Mouse (Mus musculus) heart, embryonic 13.5 days (tissue): Measurements from ENCODE around the gene Dus2. TPM values are rescaled to one million over a fixed set of nuclear protein-coding genes. Genes with fewer than 3 reads are reported as not detected.
A peak's percentile ranks its signal among the peaks of the same experiment; 100 is the strongest.

Experiments used
- ATAC-seq: fragments of 200-750 bp; cut with Nextera tagmentation; 2 replicates; pipeline ENCODE4 v1.8.0; 2017; ENCODE audit warnings: moderate TSS enrichment; ENCODE audit not compliant: insufficient number of reproducible peaks, low FRiP score, low TSS enrichment; ENCODE audit errors: extremely low read depth
- H3K27ac ChIP-seq: fragments of 300-500 bp; sonication (generic); replicated peaks from 2 replicates; pipeline ENCODE4 v1.5.1; 2015; ENCODE audit warnings: moderate library complexity, mild to moderate bottlenecking, inconsistent platforms
- H3K27me3 ChIP-seq: fragments of 300-500 bp; sonication (generic); replicated peaks from 2 replicates; pipeline ENCODE4 v1.6.1; 2015; ENCODE audit warnings: mild to moderate bottlenecking, inconsistent platforms
- H3K36me3 ChIP-seq: fragments of 300-500 bp; sonication (generic); 2 replicates; pipeline ENCODE4 v1.6.1; 2015; ENCODE audit warnings: mild to moderate bottlenecking, inconsistent platforms
- H3K4me1 ChIP-seq: fragments of 300-500 bp; sonication (generic); 2 replicates; pipeline ENCODE4 v1.6.1; 2015; ENCODE audit warnings: inconsistent platforms
- H3K4me2 ChIP-seq: fragments of 300-500 bp; sonication (generic); 2 replicates; pipeline ENCODE4 v1.6.1; 2015; ENCODE audit warnings: inconsistent platforms, mild to moderate bottlenecking, moderate library complexity
- H3K4me3 ChIP-seq: fragments of 300-500 bp; sonication (generic); 2 replicates; pipeline ENCODE4 v1.5.1; 2015; ENCODE audit warnings: moderate library complexity, mild to moderate bottlenecking, inconsistent platforms
- H3K9ac ChIP-seq: fragments of 300-500 bp; sonication (generic); 2 replicates; pipeline ENCODE4 v1.6.1; 2015; ENCODE audit warnings: inconsistent platforms, mild to moderate bottlenecking, moderate library complexity
- H3K9me3 ChIP-seq: fragments of 300-500 bp; sonication (generic); 2 replicates; pipeline ENCODE4 v1.6.1; 2016; ENCODE audit warnings: inconsistent platforms
- WGBS: fragments of 180-500 bp; shearing (Covaris S2); methylation state at CpG from one replicate; pipeline ENCODE4 v1.1.7; 2015; ENCODE audit warnings: mixed read lengths; 5-methylcytosine and 5-hydroxymethylcytosine counted together
- polyA plus RNA-seq: library from polyadenylated mRNA; unstranded; fragments of >200 nt; fragmentation: Nextera tagmentation; extraction: Ambion mirVana; gene quantifications from 2 replicates; pipeline ENCODE4 v1.2.1, GENCODE M21; 2015

The Dus2 gene
- polyA plus RNA-seq, 1 experiment from 2014 or later, result 16.4 TPM

DNA sequence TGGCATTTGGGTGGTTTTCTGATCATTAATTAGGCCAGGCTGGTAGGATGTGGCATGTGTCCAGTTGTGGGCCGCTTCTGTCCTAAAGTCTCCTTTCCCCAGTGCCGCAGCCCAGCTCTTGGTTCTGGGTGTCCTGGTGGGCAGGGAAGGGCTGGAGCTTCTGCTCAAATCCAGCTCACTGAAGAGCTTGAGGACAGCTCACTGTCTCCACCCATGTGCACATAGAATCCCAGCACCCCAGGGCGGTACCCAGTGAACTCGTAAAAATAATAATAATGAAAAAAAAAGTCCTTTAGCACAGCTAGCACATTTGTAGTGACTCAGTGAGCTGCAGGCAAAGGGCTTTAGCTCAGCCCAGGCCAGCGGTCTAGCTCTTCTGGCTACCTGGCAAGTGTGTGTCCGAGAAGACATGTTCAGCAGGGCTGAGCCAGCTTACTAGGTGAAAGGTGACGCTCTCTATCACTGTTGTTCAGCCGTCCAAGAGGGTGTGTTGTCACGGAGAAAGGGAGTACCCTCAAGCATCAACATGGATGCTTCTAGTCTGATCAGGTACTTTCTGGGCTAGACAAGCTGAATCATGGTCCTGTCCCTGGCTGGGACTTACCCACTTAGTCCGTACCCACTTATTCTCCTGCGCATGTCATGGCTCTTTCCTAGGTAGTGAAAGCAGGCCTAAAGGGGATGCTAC is 55.9 kb downstream of the Dus2 start:
- Histone ChIP-seq H3K9me3 (no peaks in the 10 kb centered on the region), H3K27ac (no peak overlapping the region), H3K4me1 (no peaks in the 10 kb centered on the region), H3K36me3 (peaks cover 53% of the 10 kb centered on the region), H3K4me3 (no peak overlapping the region), H3K4me2 (no peak overlapping the region), H3K9ac (no peak overlapping the region), H3K27me3 (no peaks in the 10 kb centered on the region)
- ATAC-seq, result no peak
- 87% methylated on average over 11 of the region's 11 CpGs for WGBS

DNA sequence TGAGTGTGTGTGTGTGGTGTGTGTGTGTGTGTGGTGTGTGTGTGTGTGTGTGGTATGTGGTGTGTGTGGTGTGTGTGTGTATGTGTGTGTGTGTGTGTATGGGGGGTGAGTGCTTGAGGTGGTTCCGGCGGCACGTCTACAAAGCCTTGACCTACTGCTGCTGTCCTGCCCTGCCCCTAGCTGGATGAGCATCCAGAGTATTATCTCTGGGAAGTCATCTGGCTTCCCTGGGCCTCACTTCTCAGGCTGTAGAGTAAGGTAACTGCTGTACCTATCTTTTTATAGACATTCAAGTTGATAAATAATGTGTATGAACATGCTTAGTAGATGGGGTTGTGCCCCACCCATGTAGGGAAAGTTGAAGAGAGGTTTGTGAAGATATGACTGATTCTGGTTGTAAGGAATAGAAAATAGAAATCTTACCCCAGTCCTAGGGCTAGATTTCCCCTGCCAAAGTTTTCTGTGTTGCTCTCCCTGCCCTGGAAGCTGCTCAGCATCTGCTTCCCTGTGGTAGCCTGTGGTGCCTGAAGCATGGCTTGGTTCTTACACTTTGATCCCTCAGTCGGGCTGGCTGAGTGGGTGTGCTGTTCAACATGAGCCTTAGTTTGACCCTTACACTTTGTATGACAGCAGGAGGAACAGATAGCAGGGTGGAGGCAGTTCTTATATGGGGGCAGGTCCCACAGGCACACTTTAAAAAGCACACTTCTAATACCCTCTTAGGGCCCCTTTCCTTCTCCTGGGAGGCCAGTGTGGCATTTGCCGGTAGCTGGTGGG is 56.9 kb downstream of the Dus2 start:
- Histone ChIP-seq H3K9ac (no peak overlapping the region), H3K36me3 (peaks cover 60% of the 10 kb centered on the region)
- no peak for ATAC-seq

DNA sequence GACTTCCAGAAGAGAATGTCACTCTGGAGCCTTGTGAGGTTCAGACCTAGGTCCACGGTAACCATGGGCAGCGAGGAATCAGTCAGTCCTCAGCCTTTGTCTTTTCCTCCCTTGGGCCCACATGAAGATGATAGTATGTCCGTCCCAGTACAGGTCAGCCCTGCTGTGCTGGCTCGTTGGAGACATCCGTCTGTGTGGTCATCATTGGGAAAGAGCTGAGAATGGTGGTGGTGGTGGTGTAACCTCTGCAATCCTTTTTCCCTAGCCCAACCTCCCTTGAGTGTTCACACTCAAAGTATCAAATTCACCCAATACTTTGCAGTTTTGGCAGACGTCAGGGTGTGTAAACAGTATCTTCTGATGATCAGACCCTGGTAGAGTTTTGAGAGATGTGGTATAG is 58.7 kb downstream of the Dus2 start:
- no peaks in the 10 kb centered on the region for H3K4me1 ChIP-seq
- no peak overlapping the region for H3K27ac ChIP-seq
- H3K4me3 ChIP-seq, result no peak overlapping the region
- H3K9me3 ChIP-seq, result no peaks in the 10 kb centered on the region
- no peak for ATAC-seq
- WGBS, result 85% methylated on average over 6 of the region's 6 CpGs
- no peak overlapping the region for H3K4me2 ChIP-seq
- no peak overlapping the region for H3K9ac ChIP-seq
- H3K36me3 ChIP-seq, result peaks cover 67% of the 10 kb centered on the region
- no peaks in the 10 kb centered on the region for H3K27me3 ChIP-seq

More for the DNA sequence above, 56.9 kb downstream of the Dus2 start:
- Histone ChIP-seq H3K9me3 (no peaks in the 10 kb centered on the region), H3K27me3 (no peaks in the 10 kb centered on the region), H3K27ac (no peak overlapping the region), H3K4me2 (no peak overlapping the region), H3K4me3 (no peak overlapping the region), H3K4me1 (no peaks in the 10 kb centered on the region)
- WGBS, result 69% methylated on average over 5 of the region's 5 CpGs

DNA sequence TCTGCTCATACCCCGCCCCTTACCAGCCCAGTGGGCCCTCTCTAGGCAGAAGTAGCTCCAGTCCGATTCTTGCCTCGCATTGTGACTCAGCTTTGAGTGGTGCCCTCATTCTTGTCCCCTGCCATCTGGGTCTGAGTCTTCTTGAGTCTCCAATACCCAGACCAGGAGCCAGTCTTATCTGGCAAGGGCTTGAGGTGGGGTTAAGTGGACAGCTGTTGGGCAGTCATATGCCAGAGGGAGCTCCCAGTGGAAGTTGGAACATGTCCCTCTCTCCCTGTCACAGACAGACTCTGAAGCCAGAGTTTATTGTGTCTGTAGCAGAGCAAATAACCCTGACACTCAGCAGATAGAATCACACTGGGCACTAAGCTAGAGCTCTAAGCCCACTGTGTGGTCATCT is 59.9 kb downstream of the Dus2 start:
- Histone ChIP-seq H3K36me3 (peaks cover 59% of the 10 kb centered on the region), H3K27me3 (no peaks in the 10 kb centered on the region), H3K9ac (no peak overlapping the region; the same call in 1 of the 2 replicates), H3K27ac (no peak overlapping the region), H3K4me2 (no peak overlapping the region), H3K9me3 (no peaks in the 10 kb centered on the region), H3K4me1 (no peaks in the 10 kb centered on the region), H3K4me3 (no peak overlapping the region)
- no peak for ATAC-seq
- WGBS, result 90% methylated on average over 3 of the region's 3 CpGs

DNA sequence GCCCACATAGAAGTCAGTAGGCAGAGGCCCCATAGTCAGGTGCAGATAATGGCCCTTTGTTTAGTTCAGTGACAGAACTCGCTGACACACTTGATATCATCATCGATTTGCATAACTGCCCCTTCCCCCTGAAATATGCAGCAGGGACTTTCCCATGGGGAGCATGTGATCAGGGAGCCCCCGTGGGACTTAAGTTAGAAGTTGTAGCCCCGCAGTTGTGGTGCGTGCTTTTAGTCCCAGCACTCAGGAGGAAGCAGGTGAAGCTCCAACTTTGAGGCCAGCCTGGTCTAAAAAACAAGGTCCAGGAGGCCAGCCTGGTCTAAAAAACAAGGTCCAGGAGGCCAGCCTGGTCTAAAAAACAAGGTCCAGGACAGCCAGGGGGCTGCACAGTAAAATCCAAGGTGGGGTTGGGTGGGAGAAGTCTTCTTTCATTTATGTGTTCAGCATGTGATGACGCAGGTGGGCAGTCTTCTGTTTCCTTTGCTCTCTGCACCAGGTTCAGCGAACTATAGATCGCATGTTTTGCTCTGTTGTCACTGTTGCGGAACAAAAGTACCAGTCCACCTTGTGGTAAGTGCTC is 61.5 kb downstream of the Dus2 start:
- H3K27ac ChIP-seq, result no peak overlapping the region
- no peak for ATAC-seq
- H3K4me3 ChIP-seq, result no peak overlapping the region
- no peak overlapping the region for H3K4me2 ChIP-seq
- peaks cover 53% of the 10 kb centered on the region for H3K36me3 ChIP-seq
- 89% methylated on average over 9 of the region's 9 CpGs for WGBS
- H3K9ac ChIP-seq, result no peak overlapping the region
- no peaks in the 10 kb centered on the region for H3K27me3 ChIP-seq
- H3K4me1 ChIP-seq, result no peaks in the 10 kb centered on the region
- no peaks in the 10 kb centered on the region for H3K9me3 ChIP-seq

- H3K9ac ChIP-seq, result 0 out of 2 replicates have a peak overlapping the region, but pooled peaks have one; percentile 37
- peaks cover 8% of the 10 kb centered on the region for H3K4me1 ChIP-seq
- H3K4me2 ChIP-seq, result no peak overlapping the region
- no peaks in the 10 kb centered on the region for H3K9me3 ChIP-seq
- H3K4me3 ChIP-seq, result no peak overlapping the region
- H3K36me3 ChIP-seq, result peaks cover 48% of the 10 kb centered on the region
- H3K27ac ChIP-seq, result no peak overlapping the region
- H3K27me3 ChIP-seq, result no peaks in the 10 kb centered on the region
- no peak for ATAC-seq
- 59% methylated on average over 6 of the region's 6 CpGs for WGBS
These were observed 63.2 kb downstream of the Dus2 start for GRCm38 (mm10) chr8:106054190-106054811.

DNA sequence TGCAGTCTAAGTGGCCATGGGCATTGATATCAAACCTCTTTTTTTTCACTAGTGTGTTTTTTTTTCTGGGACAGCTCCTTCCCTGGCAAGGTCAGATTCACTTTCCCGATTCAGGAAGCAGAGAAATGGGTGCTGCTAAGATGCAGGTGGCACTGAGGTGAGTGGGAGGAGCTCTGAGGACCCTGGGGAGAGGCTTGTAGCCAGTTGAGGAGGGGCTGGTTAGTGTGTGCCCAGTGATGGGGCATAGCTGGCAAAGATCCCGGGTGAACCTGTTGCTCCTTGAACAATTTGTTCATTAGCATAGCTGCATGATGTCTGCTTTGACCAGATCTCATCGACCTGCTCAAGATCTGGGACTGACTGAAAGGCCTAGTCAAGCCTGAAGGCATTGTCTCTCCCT is 63.9 kb downstream of the Dus2 start:
- ATAC-seq, result no peak
- Histone ChIP-seq H3K4me2 (no peak overlapping the region), H3K27me3 (no peaks in the 10 kb centered on the region), H3K9ac (no peak overlapping the region), H3K36me3 (peaks cover 42% of the 10 kb centered on the region), H3K4me3 (no peak overlapping the region), H3K4me1 (peaks cover 8% of the 10 kb centered on the region), H3K27ac (no peak overlapping the region), H3K9me3 (no peaks in the 10 kb centered on the region)
- WGBS, result 52% methylated on average over 3 of the region's 3 CpGs

DNA sequence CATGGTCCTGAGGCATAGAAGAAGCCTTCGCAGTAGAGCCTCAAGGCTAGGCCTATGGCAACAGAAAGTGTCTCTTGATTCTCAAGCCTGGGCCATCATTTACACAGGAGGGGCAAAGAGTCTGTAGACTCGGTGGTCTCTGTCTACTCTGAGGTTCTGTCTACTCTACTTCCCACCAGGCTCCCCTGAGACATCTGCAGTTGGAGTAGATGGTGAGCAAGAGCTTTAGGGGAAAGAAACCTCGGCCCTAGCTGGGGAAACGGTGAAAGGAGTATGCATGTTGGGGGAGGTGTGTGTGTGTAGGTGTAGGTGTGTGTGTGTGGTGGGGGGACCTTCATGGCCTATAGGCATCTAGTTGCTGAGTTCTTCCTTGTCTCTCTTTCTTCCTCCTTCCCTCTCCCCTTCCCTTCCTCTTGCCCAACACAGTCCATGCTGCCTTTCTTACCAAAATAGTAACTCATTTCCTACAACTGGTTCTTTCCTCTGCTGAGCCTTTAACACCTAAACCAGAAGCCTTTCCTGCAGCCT is 65.4 kb downstream of the Dus2 start:
- Histone ChIP-seq H3K9ac (no peak overlapping the region), H3K4me1 (peaks cover 18% of the 10 kb centered on the region), H3K4me2 (no peak overlapping the region), H3K36me3 (peaks cover 27% of the 10 kb centered on the region), H3K9me3 (no peaks in the 10 kb centered on the region), H3K4me3 (no peak overlapping the region), H3K27me3 (no peaks in the 10 kb centered on the region), H3K27ac (no peak overlapping the region)
- WGBS, result 74% methylated on average over 4 of the region's 4 CpGs
- no peak for ATAC-seq

- WGBS, result 2% methylated on average over 45 of the region's 52 CpGs
- H3K27ac ChIP-seq, result peak within 1 kb of the TSS; percentile 97
- peak within 1 kb of the TSS; percentile 95 for H3K9ac ChIP-seq
- peaks cover 32% of the 10 kb centered on the region for H3K4me1 ChIP-seq
- peak within 1 kb of the TSS; percentile 95 for H3K4me3 ChIP-seq
- peak; percentile 97 for ATAC-seq
- H3K9me3 ChIP-seq, result no peaks in the 10 kb centered on the region
- peaks cover 3% of the 10 kb centered on the region; the same call in 1 of the 2 replicates for H3K36me3 ChIP-seq
- no peaks in the 10 kb centered on the region for H3K27me3 ChIP-seq
- H3K4me2 ChIP-seq, result peak within 1 kb of the TSS; percentile 92
These were observed 67.8 kb downstream of the Dus2 start, which contains the start of gene Nfatc3 for GRCm38 (mm10) chr8:106058731-106059612. Nfatc3 (plus strand) TSS chr8:106058840.

DNA sequence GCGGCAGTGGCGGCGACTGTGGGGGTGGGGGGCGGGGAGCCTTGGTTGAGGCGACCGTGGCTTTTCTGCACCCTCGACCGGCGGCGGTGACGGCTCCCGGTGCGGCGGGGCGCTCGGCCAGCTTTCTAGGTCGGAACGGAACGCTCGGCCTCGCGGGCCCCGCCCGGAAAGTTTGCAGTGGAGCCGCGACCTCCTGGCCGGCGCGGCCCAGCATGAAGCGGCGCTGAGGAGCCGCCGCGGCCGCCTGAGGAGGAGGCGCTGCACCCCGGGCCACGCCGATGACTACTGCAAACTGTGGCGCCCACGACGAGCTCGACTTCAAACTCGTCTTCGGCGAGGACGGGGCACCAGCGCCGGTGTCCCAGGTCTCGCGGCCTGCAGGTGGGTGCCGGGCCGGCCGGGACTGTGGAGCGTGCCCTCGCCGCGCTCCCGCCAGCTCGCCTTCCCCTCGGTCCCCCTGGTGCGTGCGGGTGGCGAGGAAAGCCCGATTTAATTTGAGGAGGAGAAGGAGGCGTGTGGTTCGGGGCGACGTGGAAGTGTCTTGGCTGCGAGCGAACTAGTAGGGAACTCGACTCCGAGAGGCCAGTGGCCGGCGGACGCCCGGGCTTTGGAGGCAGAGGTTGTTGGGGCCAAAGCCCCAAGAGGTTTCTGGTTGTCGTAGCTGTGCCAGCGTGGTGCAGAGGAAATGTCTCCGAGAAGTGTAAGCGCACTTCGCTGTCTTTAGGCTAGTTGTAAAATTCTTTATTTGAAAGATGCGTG is 68.7 kb downstream of the Dus2 start:
- peak overlapping the region; percentile 76 for H3K4me2 ChIP-seq
- H3K27ac ChIP-seq, result peak overlapping the region; percentile 97
- peak overlapping the region; percentile 95 for H3K9ac ChIP-seq
- H3K36me3 ChIP-seq, result no peaks in the 10 kb centered on the region
- no peaks in the 10 kb centered on the region for H3K27me3 ChIP-seq
- peak; percentile 80 for ATAC-seq
- H3K9me3 ChIP-seq, result no peaks in the 10 kb centered on the region
- WGBS, result under 1% methylated on average over 66 of the region's 83 CpGs
- peak overlapping the region; percentile 95 for H3K4me3 ChIP-seq
- peaks cover 32% of the 10 kb centered on the region for H3K4me1 ChIP-seq
